Mouse (Mus musculus): ENCODE data around the gene Ccr10.

DNA sequence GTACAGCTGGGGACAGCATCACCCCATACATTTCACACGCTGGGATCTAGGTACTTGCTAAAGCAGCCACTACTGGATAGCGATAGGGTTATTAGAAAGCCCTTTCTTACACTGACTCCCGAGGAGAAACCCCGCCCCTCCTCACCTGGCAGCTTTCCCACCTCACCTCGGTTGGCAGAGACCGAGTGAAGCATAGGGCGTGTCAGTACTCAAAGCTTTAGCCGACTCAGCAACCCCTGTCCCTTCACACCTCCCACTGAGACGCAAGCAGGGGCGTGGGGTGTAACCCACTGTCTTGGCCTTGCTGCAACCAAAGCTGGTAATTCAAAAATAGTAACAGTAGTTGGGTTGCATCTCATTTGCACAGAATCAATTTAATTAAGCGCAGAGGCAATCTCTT, 2.1 kb downstream of the Ccr10 start:
- no peak for TF ChIP-seq CTCF (IDR thresholded peaks at IDR 0.05; ENCODE audit: borderline replicate concordance, insufficient read depth, low read depth, low read length)
- TF ChIP-seq POLR2A (IDR thresholded peaks at IDR 0.05; ENCODE audit: borderline replicate concordance, insufficient read depth, low read length): no peak

All from cerebellum, adult 2 months (tissue).